Mouse (Mus musculus) liver, embryonic 14.5 days (tissue): ENCODE measurements around the gene Snx22. TPM values are rescaled to one million over a fixed set of nuclear protein-coding genes. Genes with fewer than 3 reads are reported as not detected.

Source experiments
- ATAC-seq: fragments of 200-750 bp; cut with Nextera tagmentation; 2 replicates; pipeline ENCODE4 v1.8.0; 2017; ENCODE audit warnings: moderate number of reproducible peaks, mild to moderate bottlenecking, moderate library complexity; ENCODE audit not compliant: insufficient read depth
- DNase-seq, 3 experiments: peaks; one replicate each; pipeline ENCODE4 v3.0.0-alpha.2; 2012 to 2013; ENCODE audit warnings: low read depth in 3 of 3, low spot score in 3 of 3
- H3K27ac ChIP-seq: fragments of 300-500 bp; sonication (generic); 2 replicates; pipeline ENCODE4 v1.5.1; 2014; ENCODE audit warnings: moderate library complexity, mild to moderate bottlenecking, control low read depth, inconsistent platforms
- H3K27me3 ChIP-seq: fragments of 300-500 bp; sonication (generic); 2 replicates; pipeline ENCODE4 v1.6.1; 2014; ENCODE audit warnings: mild to moderate bottlenecking, low read length, moderate library complexity; ENCODE audit not compliant: control insufficient read depth, insufficient read depth
- H3K36me3 ChIP-seq: fragments of 300-500 bp; sonication (generic); replicated peaks from 2 replicates; pipeline ENCODE4 v1.6.1; 2014; ENCODE audit warnings: low read depth; ENCODE audit not compliant: control insufficient read depth, insufficient read depth
- H3K4me1 ChIP-seq, 2 experiments: fragments of 200-500 bp in 1 of 2; fragments of 300-500 bp in 1 of 2; sonication (generic) in 1 of 2; replicated peaks; 2 replicates each; pipeline ENCODE4 v1.6.1; 2012 to 2014; ENCODE audit warnings: antibody characterized with exemption in 1 of 2, inconsistent platforms in 1 of 2, low read length in 1 of 2; ENCODE audit not compliant: control insufficient read depth in 2 of 2, insufficient read depth in 2 of 2
- H3K4me2 ChIP-seq: fragments of 300-500 bp; sonication (generic); 2 replicates; pipeline ENCODE4 v1.6.1; 2014; ENCODE audit warnings: low read depth, mild to moderate bottlenecking, control low read depth, moderate library complexity
- H3K4me3 ChIP-seq, 2 experiments: fragments of 200-500 bp in 1 of 2; fragments of 300-500 bp in 1 of 2; sonication (generic) in 1 of 2; 2 replicates each; pipeline ENCODE4 v1.5.1; 2012 to 2014; ENCODE audit warnings: low read depth in 2 of 2, low read length in 2 of 2, mild to moderate bottlenecking in 2 of 2, control low read depth in 1 of 2, inconsistent platforms in 1 of 2, moderate library complexity in 1 of 2; ENCODE audit not compliant: insufficient read depth in 1 of 2
- H3K9ac ChIP-seq: fragments of 300-500 bp; sonication (generic); replicated peaks from 2 replicates; pipeline ENCODE4 v1.6.1; 2014; ENCODE audit warnings: mild to moderate bottlenecking, control low read depth, moderate library complexity
- H3K9me3 ChIP-seq: fragments of 300-500 bp; sonication (generic); 2 replicates; pipeline ENCODE4 v1.6.1; 2016; ENCODE audit warnings: low read length, mixed read lengths; ENCODE audit not compliant: control insufficient read depth
- CTCF ChIP-seq: IDR thresholded peaks from 2 replicates; pipeline ENCODE4 v1.5.1; 2016; ENCODE audit warnings: antibody characterized with exemption, low read depth, control low read depth
- EP300 ChIP-seq: IDR thresholded peaks from 2 replicates; pipeline ENCODE4 v1.6.1; 2016; ENCODE audit warnings: antibody characterized with exemption, low read depth
- whole genome bisulfite sequencing: fragments of 180-500 bp; shearing (Covaris S2); extraction: QIAGEN DNeasy Blood & Tissue Kit; methylation state at CpG from one replicate; pipeline ENCODE4 v1.1.7; 2014; ENCODE audit not compliant: insufficient replicate concordance; 5-methylcytosine and 5-hydroxymethylcytosine counted together
- polyA plus RNA-seq, 2 experiments: library from polyadenylated mRNA; depleted of rRNA in 1 of 2; stranded (reverse) in 1 of 2; unstranded in 1 of 2; fragments of >200 nt; fragmentation: Nextera tagmentation in 1 of 2; extraction: Ambion mirVana in 1 of 2; gene quantifications; 2 replicates each; pipeline versions ENCODE4 v1.2.1 to v1.2.3; 2012 to 2014

The Snx22 gene
- polyA plus RNA-seq, 2 experiments: 25.4 to 32.8 TPM

DNA sequence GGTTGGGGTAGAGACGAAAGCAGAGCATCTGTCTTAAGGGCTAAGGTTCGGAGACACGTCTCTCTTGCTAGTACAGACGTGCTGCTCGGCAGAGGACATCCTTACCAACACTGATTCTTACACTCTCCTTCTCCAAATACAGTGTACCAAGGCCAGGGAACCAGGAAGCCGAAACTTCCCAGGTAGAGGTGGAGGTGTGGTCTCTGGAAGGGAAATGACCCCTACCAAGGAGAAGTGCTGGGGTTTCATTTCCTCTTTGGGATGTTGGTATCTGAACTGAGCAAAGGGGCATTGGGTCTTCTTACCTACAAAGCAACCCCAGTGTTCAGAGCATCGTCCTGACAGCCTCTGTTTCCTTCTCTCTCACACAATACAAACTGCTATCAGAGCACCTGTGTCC lies 3.2 kb upstream of the Snx22 start:
- Histone ChIP-seq H3K27me3 (peaks cover 14% of the 10 kb centered on the region), H3K9me3 (no peaks in the 10 kb centered on the region), H3K4me3 (no peak overlapping the region), H3K9ac (no peak overlapping the region), H3K4me2 (no peak overlapping the region), H3K4me1 (peaks cover 17 to 19% of the 10 kb centered on the region in 2 experiments), H3K27ac (no peak overlapping the region), H3K36me3 (peaks cover 4% of the 10 kb centered on the region)
- ATAC-seq (no peak), DNase-seq (no peak)
- no peak for TF ChIP-seq EP300
- no peak for TF ChIP-seq CTCF
- 80% methylated on average over 7 of the region's 7 CpGs for WGBS

DNA sequence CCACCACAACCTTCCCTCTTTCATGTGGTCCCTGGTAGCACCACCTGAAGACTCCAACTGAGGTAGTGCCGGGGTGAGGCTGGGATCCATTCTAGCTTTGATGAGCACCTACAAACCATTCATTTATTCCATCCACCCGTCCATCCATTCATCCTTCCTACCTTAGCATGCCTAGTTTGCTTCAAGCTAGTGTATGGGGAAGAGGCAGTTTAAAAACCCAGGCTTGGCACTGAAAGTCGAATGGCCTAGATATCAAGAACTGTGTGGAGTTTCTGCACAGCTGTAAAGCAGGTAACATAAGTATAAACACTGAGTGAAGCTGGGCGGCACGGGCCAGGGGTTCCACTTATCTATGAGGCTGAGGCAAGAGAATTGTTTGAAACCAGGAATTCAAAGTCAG lies 632 bp upstream of the Snx22 start:
- H3K27me3 ChIP-seq: peaks cover 8% of the 10 kb centered on the region
- peak overlapping the region; percentile 15 to 93; a peak in 3 of 4 replicates for H3K4me3 ChIP-seq
- peaks cover 15 to 22% of the 10 kb centered on the region in 2 experiments for H3K4me1 ChIP-seq
- DNase-seq (no peak), ATAC-seq (peak; percentile 42; the same call in 1 of the 2 replicates)
- H3K4me2 ChIP-seq: peak overlapping the region; percentile 81
- H3K9me3 ChIP-seq: no peaks in the 10 kb centered on the region
- H3K36me3 ChIP-seq: peaks cover 30% of the 10 kb centered on the region
- TF ChIP-seq EP300 (no peak), CTCF (no peak)
- 45% methylated on average over 5 of the region's 5 CpGs for WGBS
- H3K27ac ChIP-seq: peak overlapping the region; percentile 92
- H3K9ac ChIP-seq: peak overlapping the region; percentile 48

DNA sequence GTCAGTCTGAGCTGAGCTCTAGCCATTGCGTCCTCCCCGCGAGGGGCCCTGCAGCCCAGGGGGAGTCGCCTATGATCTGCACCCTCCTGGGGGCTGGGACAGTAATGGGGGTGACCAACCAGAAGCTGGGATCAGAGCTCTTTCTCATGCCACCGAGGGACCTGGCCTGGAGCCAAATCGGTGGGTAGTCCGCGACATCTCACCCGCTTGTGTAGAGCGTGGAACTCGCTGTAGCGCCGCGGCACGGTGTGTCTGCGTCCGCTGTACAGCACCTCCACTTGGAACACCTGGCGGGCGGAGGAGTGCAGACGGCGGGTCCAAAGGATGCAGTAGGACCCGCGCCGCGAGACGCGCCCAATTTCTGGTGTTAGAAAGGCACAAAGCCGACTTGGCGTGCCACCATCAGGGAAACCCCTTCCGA lies 538 bp downstream of the Snx22 start:
- 2% methylated on average over 30 of the region's 30 CpGs for WGBS
- peak overlapping the region; percentile 81 for H3K4me2 ChIP-seq
- peaks cover 38% of the 10 kb centered on the region for H3K36me3 ChIP-seq
- H3K9ac ChIP-seq: peak overlapping the region; percentile 97
- H3K4me3 ChIP-seq: peak overlapping the region; percentile 79 to 93
- no peaks in the 10 kb centered on the region for H3K9me3 ChIP-seq
- peak overlapping the region; percentile 71 for H3K27ac ChIP-seq
- DNase-seq: no peak
- peak; percentile 41 for TF ChIP-seq CTCF
- TF ChIP-seq EP300: no peak
- peak; percentile 42 for ATAC-seq
- H3K4me1 ChIP-seq: peaks cover 15 to 22% of the 10 kb centered on the region in 2 experiments
- H3K27me3 ChIP-seq: peaks cover 8% of the 10 kb centered on the region

DNA sequence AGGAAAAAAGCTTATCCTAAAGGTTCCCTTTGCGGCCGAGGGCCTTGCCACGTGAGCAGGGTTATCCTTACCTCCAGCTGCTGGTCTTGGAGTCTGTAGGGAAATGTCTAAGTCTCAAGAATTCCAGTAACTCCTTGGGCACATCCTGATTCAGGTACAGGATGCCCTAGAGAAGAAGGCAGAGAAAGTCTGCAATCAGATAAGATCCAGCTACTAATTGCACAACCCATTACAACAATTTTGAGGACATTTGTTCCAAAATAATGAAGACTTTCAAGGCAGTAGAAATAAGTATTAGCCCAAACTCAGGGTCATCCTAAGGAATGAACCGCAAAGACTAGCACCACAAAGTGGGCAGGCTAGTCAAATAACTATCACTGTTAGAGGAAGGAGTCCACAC lies 1.5 kb downstream of the Snx22 start:
- no peaks in the 10 kb centered on the region for H3K9me3 ChIP-seq
- ATAC-seq: no peak
- peaks cover 8% of the 10 kb centered on the region for H3K27me3 ChIP-seq
- H3K36me3 ChIP-seq: peaks cover 47% of the 10 kb centered on the region
- peak overlapping the region; percentile 79 to 93 for H3K4me3 ChIP-seq
- peak overlapping the region; percentile 81 for H3K4me2 ChIP-seq
- peak overlapping the region; percentile 97 for H3K9ac ChIP-seq
- peak overlapping the region; percentile 71; the same call in 1 of the 2 replicates for H3K27ac ChIP-seq
- 55% methylated on average over 4 of the region's 4 CpGs for WGBS
- DNase-seq: no peak
- TF ChIP-seq CTCF (no peak), EP300 (no peak)
- H3K4me1 ChIP-seq: peaks cover 15 to 22% of the 10 kb centered on the region in 2 experiments

DNA sequence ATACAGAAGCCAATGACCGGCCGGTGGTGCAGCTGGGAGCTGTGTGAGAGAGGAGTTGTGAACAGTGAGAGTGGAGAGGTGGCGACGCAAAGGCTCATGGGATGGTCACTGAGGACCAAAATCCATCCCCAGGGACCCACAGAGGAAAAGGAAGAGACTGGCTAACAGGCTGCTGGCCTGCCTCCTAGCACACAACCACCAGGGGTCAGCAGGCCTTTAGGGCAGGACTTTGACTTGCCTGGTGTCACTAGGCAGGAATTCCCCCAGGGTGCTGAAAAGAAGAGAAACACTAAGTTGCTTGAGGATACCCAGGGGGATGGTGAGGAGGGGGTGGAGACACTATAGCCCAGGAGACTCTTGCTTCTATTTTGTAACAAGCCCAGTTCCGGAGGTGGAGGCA lies 2.0 kb downstream of the Snx22 start:
- peak overlapping the region; percentile 79 to 93 for H3K4me3 ChIP-seq
- H3K9ac ChIP-seq: peak overlapping the region; percentile 97
- peak in 1 of 3 experiments; percentile 53 for DNase-seq
- H3K36me3 ChIP-seq: peaks cover 53% of the 10 kb centered on the region
- H3K4me1 ChIP-seq: peaks cover 15 to 22% of the 10 kb centered on the region in 2 experiments
- ATAC-seq: no peak
- no peak for TF ChIP-seq EP300
- TF ChIP-seq CTCF: peak; percentile 96
- WGBS: 49% methylated on average over 5 of the region's 5 CpGs
- peaks cover 8% of the 10 kb centered on the region for H3K27me3 ChIP-seq
- H3K4me2 ChIP-seq: peak overlapping the region; percentile 81
- H3K27ac ChIP-seq: no peak overlapping the region
- no peaks in the 10 kb centered on the region for H3K9me3 ChIP-seq
